Mouse (Mus musculus) lung, adult 2 months (tissue): Measurements from ENCODE around the gene Gm16867.
"Not testable (repeated sequence)": the region's sequence is repeated elsewhere in the genome, so short reads cannot be mapped to it uniquely, and the experiment has no call there.

Experiments
- CTCF ChIP-seq: fragments of 200-500 bp; IDR thresholded peaks from 2 replicates; pipeline ENCODE4 v1.5.1; 2011; ENCODE audit warnings: mild to moderate bottlenecking, low read length, control low read depth; ENCODE audit not compliant: insufficient read depth
- POLR2A ChIP-seq: fragments of 200-500 bp; IDR thresholded peaks from 2 replicates; pipeline ENCODE4 v1.6.1; 2011; ENCODE audit warnings: low read depth, mild to moderate bottlenecking, control low read depth, low read length, borderline replicate concordance; ENCODE audit errors: extremely low read depth

DNA sequence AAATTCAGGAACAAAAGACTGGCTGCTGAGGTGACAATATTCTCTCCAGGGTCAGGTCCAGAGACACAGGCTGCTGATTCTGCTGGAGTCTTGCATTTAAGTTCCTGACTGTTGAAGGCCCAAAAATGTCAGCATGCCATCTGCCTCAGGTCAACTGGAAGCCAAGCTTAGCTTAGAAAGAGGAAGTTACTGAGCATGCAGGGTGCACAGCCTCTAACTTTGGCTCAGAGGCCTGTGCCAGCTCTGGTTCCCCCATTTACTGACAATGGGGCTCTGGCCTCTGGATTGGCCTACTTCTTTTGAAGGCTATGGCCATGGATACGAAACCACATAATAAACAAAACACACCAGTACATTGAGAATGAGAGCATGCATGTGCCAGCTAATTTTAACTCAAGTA lies 3.8 kb upstream of the Gm16867 start:
- TF ChIP-seq CTCF, POLR2A: not testable (repeated sequence)
